Mouse (Mus musculus) brain, embryonic 18.5 days (tissue): ENCODE data around the gene Hmgcs1.
"Not testable (repeated sequence)": the region's sequence is repeated elsewhere in the genome, so short reads cannot be mapped to it uniquely, and the experiment has no call there.

Experiments
- DNase-seq: peaks from one replicate; pipeline ENCODE4 v3.0.0-alpha.2; 2012; ENCODE audit warnings: low read depth, low spot score

Gene Hmgcs1

DNA sequence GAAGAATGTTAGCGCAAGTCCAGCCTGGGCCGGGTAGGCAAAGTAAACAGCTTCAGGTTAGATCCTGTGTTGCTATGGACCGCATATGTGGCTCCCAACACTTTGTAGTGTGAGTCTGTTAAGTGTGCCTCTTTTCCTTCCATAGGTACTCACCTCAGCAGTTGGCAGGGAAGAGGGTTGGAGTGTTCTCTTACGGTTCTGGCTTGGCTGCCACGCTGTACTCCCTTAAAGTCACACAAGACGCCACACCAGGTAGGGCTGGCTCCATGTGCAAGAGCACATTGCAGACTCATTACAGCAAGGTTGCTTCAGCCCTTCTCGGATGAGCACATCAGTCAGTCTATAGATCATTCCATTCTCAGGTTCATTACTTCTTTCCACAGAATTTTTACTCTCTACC is 14.1 kb downstream of the Hmgcs1 start:
- DNase-seq = no peak

DNA sequence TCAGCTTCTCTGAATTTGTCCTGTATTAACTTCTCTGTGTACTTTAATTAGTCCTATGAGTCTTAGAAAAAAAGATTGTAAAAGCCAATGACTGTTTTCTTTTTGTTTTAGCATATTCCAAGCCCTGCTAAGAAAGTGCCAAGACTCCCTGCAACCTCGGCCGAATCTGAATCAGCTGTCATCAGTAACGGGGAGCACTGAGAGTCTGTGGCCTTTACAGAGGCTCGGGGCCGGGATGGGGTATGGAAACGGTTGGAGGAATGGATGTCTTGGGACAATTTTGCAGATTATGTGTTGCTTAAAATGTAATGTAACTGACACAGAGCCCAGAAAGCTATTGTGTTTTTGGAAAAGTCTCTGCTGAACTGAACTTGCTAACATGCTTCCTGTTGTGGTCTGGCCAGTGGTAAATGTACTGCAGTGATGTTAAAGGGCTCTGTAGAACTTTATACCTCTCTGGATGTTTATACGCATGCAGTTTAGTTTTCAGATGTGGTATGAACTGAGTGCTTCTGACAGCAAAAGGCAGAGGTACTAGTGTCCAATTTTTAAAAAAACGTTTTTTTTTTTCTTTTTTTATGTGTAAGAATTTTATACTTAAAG is 16.2 kb downstream of the Hmgcs1 start:
- DNase-seq = not testable (repeated sequence)

DNA sequence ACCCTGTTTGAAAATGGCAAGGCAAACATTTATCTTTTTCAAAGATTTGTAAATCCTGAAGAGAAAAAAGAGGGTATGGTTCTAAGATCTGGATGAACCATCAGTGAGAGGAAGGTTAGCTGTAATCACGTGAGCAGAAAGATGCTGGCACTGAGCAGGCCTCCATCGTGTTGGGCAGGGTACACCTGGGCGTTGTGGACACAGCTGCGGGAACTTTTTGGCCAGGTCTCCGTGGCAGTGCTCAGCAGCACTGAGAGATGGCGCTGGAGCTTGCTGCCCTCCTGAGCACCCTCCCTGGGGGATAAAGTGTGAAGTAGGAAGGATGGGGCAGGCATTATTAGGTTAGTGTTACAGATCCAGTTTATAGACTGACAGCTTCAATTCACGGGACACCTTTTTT is 16.8 kb downstream of the Hmgcs1 start:
- no peak for DNase-seq

- DNase-seq = no peak
Observed at GRCm38 (mm10) chr13:119707906-119708305, 17.7 kb downstream of the Hmgcs1 start.

GRCm38 (mm10) chr13:119708941-119709340 is 18.8 kb downstream of the Hmgcs1 start:
- no peak for DNase-seq

DNA sequence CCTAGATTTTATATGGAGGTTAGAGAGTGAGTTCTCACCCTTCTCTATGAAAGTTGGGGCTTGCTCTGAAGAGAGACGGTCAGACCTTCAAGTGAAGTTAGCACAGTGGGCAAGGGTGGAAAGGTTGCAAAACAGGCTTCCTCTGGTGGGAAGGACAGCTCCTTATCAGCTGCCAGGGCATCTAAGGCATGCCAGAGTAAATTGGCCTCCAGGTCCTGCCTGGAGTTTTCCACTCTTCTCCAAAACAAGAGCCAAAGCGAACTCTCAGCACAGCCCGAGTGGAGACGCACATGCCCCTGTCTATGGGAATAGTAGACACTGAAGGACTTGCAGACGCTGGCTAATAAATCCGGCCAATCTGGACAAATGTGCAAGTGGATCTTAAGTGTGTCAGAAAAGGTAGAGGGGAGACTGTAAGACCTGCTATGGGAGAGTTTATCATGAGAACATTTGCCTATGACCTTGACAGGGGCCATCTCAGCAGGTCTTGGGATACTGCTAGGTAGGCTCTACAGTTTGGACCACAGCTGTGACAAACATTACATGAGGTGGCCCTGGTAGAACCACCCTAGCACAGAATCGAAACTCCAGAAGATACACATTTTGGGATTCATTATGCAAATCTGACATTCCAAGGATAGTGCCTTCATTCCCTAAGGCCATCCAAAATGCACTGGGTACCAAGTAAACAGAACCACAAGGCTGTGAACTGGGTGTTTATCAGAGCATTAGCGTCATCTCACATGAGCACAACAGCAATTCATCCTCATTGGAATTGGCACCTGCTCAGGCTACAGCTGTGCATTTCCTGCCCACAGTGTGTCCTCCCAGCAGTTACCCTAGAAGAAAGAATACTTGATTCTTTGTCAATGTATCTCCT is 19.4 kb downstream of the Hmgcs1 start:
- no peak for DNase-seq

DNA sequence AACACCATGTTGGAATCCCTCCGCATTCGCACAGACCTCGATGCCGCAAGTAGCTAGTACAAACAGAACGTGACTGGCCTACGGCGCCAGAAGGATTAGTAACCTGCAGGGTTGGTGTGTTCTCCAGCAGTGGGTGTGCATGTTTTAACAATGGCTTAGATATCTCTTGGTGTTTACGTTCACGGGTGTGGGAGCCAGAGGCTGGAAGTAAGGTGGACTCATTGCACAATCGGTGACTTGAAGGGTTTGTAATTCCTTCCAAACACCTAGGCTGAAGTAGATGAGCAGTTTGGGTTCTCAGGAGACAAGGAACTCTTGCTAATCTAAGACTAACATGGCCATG is 20.1 kb downstream of the Hmgcs1 start:
- no peak for DNase-seq

DNA sequence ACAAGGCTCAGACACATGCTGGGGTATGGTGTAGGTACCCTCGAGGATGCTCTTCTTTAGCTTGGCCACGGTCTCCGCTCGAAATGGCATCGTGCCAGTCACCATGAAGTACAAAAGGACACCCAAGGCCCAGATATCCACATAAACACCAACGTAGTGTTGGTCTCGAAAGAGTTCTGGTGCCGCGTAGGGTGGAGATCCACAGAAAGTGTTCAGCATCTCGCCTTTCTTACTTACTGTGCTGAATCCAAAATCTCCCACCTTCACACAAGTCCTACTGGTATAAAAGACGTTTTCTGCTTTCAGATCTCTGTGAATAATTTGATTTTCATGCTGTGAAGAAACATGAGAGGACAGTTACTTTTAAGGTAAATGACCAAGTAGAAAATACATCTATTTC is 22.3 kb downstream of the Hmgcs1 start:
- DNase-seq = no peak

- no peak for DNase-seq
Observed at GRCm38 (mm10) chr13:119713107-119713787, 23.1 kb downstream of the Hmgcs1 start.

GRCm38 (mm10) chr13:119713821-119714220 is 23.6 kb downstream of the Hmgcs1 start:
- DNase-seq = no peak

GRCm38 (mm10) chr13:119716105-119716504 is 25.9 kb downstream of the Hmgcs1 start:
- no peak for DNase-seq

GRCm38 (mm10) chr13:119722447-119722846 is 32.3 kb downstream of the Hmgcs1 start:
- no peak for DNase-seq

DNA sequence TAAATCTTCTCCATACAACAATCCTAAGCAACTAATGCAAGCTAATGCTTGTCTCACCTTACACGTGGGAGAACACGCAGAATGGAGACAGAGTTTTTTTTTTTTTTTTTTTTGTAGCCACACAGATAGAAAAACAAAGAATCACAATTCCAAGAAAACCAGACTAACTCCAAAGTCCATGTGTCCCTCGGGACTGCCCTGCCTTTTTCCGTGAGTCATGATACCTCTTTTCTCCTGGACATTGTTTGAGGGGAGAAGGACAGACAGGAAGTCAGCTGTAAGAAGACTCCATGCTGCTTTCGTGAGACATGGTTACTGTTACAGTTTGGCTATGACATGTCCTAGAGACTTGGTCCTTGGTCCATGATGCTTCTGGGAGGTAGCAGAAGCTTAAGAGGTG is 33.2 kb downstream of the Hmgcs1 start:
- no peak for DNase-seq

DNA sequence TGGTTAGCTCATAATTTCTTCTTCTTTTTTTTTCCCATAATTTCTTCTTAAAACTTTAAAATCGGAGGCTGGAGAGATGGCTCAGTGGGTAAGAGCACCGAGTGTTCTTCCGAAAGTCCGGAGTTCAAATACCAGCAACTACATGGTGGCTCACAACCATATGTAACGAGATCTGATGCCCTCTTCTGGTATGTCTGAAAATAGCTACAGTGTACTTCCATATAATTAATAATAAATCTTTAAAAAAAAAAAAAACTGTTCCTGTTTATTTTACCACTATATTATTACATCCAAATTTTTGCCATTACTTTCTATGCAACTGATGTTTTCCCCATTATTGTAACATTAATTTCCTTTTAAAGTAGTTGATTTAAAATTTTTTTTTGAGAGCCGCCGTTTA is 34.4 kb downstream of the Hmgcs1 start:
- DNase-seq = no peak

- DNase-seq = no peak
Observed at GRCm38 (mm10) chr13:119727608-119728387, 37.6 kb downstream of the Hmgcs1 start.

- DNase-seq = no peak
Observed at GRCm38 (mm10) chr13:119729406-119729805, 39.2 kb downstream of the Hmgcs1 start.

- no peak for DNase-seq
Observed at GRCm38 (mm10) chr13:119731448-119731847, 41.3 kb downstream of the Hmgcs1 start.

DNA sequence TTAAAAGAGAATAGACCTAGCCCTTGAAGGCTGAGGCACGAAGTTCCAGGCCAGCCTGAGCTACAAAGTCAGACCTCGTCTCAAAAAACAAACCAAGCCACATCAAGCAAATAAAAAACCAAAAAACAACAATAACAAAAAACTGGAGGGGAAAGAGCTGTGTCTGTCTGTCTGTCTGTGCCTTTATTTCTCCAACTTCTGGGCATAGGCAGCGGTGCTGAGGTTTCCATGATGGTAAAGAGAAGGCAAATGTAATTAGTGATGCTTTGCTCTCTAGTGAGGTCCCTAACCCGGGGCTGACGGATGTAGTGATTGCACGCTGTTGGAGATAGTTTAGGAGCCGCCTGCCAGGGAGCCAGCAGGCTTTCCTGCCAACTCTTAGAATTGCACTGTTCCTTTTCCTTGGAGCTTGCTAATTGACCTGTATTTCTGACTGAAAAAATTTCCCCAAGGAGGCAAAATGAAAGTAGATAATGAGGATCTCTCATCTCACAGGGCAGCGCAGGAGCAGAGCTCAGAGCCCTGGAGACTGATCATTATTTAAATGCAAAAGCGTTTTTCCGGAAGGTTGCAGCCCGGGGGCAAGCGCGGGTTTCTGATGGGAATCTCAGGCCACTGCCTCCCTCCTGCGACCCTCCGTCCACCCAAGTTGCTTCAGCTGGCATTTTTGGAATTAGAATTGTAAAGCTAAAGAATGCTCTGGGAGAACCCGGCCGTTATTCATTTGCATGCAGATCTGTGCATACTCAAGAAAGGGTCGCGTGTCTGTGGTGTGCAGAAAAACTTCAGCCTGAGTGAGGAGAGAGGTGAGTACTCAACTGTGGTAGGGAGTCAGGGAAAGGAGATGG is 51.4 kb downstream of the Hmgcs1 start:
- no peak for DNase-seq

- no peak for DNase-seq
Observed at GRCm38 (mm10) chr13:119742711-119743415, 52.7 kb downstream of the Hmgcs1 start.

DNA sequence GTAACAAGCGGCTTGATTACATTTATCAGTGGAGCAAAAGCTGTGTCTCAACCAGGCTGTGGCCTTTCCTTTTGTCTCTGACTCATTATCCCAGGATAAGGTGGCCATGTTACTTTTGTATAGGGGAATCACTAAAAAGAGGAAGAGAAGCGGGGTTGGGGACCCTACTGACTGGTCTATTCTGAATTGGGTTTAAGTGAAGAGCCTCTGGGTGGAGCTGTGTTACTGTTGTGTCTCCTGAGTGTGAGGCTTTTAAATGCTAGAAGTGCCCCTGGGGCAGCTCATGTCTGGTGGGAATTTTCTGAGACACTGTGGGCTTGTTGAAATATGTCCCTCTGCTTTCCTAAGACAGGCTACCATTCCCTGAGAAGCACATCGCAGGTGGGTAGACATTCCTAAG is 53.3 kb downstream of the Hmgcs1 start:
- no peak for DNase-seq
